Mouse (Mus musculus) left cerebral cortex, postnatal 4 days (tissue): ENCODE measurements around the gene Dnah14. TPM values are rescaled to one million over a fixed set of nuclear protein-coding genes. Genes with fewer than 3 reads are reported as not detected.
"Not testable (repeated sequence)": the region's sequence is repeated elsewhere in the genome, so short reads cannot be mapped to it uniquely, and the experiment has no call there.

Source experiments
- DNase-seq: peaks from one replicate; pipeline ENCODE4 v3.0.0-alpha.2; 2022
- intact Hi-C: fragments of 180-260 bp; cut with DNase I; formaldehyde crosslinking; loops from one replicate; pipeline ENCODE4 v1.15.1; 2025
- total RNA-seq, 2 experiments: library from RNA; stranded (reverse); gene quantifications; 2 replicates each; pipeline ENCODE4 v1.2.3; 2021

Gene Dnah14
- total RNA-seq, 2 experiments from 2014 or later, result 1.6 to 2.2 TPM

DNA sequence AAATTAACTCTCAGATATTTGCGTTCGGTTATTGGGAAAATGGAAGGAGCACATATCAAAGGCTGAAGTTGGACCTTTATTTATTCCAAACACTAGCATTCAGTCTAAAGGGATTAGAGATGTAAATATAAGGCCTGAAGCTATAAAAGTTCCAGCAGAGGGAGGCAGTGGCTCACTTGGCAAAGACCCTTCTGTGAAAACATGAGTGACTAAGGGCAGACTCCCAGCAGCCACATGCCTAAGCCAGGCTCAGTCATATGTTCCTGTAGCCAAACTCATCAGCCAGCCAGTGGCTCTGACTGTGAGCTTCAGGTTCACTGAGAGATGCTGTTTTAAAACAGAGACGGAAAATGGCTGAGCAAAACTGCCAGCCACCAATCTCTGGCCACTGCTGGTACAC, 195.5 kb downstream of the Dnah14 start:
- intact Hi-C loops, result no loop called here
- no peak for DNase-seq

DNA sequence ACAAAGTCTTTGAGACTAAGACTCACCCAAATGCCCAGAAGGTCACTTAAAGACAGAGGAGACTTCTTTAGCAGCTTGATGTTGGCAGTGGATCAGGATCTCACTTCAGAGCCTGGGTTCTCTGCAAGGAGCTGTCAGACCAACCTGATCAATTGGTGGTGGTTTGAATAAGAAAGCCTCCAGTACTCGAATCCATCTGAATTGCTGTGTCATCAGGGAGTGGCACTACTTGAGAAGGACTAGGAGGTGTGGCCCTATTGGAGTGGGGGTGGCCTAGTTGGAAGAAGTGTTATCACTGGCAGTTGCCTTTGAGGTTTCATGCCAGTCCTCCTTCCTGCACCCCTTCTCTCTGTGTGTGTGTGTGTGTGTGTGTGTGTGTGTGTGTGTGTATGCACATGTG, 200.2 kb downstream of the Dnah14 start:
- intact Hi-C loops, result no loop called here
- no peak for DNase-seq

DNA sequence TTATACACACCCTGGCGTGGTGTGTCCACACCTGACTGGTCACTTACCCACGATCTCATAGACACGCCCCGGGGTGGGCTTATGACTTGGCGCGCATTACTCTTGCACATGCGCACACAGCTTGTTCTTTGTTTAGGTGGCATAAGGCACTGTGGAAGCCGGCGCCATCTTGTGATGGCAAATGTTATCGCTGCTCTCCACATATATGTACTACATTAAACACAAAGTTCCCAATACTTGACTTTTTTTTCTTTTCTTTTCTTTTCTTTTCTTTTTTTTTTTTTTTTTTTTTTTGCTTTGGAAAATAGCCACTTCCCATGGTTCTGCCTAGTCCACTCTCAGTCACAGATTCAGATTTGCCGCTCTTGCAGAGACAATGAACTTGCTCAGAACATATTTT, 206.2 kb downstream of the Dnah14 start:
- intact Hi-C loops, DNase-seq: not testable (repeated sequence)

DNA sequence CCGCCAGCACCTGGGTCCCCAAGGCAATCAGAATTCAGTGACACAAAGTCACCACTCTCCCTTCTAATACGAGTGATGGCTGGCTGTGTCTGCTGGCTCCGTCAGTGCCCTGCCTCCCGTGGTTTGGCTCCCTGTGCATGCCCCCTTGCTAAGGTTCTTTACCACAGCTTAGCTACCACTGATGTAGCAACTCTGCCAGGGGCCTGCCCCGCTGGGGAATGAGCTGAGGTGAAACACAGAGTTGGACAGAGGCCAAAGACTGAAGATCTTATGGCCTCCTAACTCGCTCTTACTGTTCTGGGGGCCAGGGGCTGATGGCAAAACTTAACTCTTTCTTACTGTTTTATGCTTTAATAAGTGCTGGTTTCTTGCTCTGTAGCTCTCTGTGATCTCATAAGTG, 213.6 kb downstream of the Dnah14 start:
- intact Hi-C loops, result no loop called here
- no peak for DNase-seq

DNA sequence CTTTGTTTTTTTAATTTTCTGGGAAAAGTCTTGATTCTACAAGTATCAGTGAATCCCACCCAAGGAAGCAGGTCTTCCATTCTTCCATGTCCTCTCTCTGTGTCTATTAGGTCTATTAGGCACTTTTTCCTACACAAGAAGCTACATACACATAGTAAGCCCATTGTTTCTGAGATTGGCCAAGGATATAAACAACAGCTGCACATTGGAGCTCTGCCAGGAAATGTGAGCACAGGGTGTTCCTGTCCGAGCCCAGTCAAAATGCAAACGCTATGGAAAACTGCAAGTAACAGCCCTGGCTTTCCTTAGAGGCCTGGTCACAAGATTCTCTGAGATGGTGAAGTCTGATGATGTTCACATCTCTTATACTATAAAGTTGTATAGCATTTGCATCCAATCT, 217.2 kb downstream of the Dnah14 start:
- DNase-seq, result peak; percentile 55

DNA sequence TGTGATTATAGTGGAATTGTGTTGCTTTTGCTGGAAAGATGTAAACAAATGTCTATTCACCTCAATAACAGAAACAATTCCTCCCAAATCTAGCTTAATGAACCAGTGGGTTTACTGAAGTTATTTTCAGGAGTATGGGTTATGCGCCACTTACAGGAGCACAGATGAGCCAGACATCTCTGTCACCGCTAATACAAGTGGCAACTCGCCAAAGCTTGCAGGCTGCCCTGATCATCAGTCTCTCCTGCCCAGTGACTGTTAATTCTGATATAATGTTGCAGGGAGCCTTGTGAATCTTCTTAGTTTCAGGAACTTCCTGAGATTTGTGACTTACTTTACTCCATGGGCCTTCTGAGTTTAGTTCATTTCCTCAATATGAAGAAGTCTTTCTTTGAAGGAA, 223.6 kb downstream of the Dnah14 start:
- intact Hi-C loops, result no loop called here
- peak; percentile 45 for DNase-seq

More for the DNA sequence above, 217.2 kb downstream of the Dnah14 start:
- intact Hi-C loops, result no loop called here

DNA sequence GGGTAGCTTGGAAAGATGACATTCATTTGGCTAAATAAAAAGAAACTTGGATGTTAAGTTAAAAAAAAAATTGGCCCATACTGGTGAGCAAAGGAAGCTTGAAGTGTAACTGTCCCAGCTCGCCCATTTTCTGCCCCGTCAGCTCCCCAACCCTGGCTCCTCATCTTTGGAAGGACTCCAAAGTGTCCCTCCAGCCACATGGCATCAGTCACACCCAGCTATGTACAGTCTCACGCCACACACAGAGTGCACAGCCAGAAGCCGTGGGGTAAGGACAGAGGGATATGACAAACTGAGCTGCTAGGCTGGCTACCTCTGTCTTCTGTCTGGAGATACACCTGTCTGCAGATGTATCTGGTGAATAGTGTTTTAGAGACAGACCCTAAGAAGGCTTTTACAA, 224.3 kb downstream of the Dnah14 start:
- DNase-seq, result peak; percentile 39
- intact Hi-C loops, result no loop called here

DNA sequence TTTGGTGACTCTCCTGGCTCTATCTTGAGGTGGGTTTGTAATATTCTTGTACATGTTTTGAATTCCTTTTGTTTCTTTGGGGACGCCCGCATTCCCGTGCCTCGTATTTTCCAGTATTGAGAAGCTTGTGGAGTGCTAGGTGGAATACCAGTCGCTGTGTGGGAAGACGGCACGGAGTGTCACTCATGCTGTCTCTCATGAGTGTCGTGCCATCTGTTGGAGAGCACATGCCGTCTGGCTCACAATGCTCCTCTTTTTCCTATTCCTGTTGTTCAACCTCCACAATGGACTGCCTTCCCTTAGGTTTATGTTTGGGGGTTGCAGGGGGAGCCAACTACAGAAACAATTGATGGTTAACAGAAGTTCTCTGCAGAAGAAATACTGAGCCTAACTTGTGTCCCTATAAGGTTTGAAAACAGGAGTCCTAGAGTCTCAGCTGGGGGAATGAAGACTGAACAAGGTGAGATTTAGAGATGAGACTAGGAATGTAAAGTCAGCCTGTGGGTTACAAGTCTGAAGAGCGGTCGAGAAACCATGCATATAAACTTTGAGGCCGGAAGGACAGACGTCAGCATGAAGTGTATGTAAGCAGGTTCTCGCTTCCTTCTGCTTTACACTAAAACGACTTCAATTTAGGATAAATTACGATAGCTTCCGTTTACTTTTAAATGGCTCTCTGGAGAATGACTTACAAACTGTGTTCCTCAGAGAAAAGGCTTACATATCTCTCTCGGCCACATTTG, 235.3 kb downstream of the Dnah14 start:
- no peak for DNase-seq

DNA sequence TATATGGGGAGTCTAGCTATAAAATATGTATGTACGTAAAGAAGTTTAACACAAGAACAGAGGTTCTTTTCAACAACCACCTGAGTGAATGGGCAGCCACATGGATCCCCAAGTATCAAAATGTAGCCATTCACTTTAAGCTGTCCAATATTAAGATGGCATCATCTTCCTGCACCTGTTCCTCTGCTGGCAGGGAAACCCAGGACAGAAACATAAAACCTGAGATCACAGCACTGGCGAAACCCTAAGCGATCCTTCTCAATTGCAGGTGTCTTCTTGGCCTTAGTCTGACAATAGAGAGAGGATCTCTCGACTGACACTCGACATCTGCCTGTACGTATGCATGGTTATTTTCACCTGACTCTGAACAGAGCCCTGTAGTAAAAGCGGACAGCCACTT, 250.4 kb downstream of the Dnah14 start:
- intact Hi-C loops, result no loop called here
- DNase-seq, result no peak

More for the DNA sequence above, 235.3 kb downstream of the Dnah14 start:
- intact Hi-C loops, result no loop called here

DNA sequence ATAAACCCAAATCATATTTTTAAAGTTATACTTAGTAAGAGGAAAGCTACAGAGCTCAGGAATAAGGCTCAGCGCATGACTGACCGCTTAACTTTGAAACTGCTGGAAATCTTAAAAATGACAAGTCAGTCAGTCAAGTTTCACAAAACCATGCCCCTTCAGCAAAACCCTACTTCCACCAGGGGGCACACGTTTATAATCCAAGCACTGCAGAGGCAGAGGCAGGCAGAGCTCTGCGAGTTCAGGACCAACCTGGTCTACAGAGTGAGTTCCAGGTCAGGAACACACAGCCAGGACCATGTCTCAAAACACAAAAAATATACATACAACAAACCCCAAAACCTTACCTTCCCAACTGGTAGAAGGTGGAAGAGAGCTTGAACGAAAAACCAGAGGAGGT, 252.0 kb downstream of the Dnah14 start:
- no peak for DNase-seq
- intact Hi-C loops, result no loop called here

DNA sequence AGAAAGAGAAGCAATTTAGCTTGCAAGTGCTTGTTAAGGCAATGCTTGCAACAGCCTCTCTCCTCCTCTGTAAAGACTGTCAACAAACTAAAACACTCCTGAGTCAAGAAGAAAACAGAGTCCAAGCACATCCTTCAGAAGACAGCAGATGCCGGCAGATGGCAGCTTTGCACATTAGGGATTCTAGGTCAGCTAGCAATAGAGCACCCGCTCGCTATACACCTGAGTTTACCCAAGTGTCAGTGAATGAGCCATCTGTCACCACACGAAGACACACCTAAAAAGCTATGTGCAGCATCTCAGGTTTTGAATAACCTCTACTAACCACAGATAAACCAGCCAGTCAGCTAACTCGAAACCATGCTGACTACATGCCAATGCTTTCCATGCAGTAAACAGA, 256.4 kb downstream of the Dnah14 start:
- no peak for DNase-seq
- intact Hi-C loops, result no loop called here

DNA sequence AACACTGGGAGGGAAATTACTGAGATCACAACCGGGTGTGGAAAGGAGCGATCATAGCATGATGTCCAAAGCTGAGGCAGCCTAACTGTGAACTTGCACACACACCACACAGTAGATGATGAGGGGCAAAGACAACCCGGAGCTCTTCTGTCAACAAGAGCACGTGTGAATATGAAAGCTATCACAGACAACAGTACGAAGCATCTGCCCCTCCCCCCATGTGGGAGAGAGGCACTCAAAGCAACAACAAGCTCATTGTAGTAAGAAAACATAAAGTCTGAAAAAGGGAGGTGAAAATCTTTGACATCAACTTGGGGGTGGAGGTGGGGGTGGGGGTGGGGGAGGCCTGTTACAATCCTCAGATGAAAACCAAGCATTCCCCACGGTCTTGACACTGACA, 256.8 kb downstream of the Dnah14 start:
- no peak for DNase-seq
- intact Hi-C loops, result no loop called here

DNA sequence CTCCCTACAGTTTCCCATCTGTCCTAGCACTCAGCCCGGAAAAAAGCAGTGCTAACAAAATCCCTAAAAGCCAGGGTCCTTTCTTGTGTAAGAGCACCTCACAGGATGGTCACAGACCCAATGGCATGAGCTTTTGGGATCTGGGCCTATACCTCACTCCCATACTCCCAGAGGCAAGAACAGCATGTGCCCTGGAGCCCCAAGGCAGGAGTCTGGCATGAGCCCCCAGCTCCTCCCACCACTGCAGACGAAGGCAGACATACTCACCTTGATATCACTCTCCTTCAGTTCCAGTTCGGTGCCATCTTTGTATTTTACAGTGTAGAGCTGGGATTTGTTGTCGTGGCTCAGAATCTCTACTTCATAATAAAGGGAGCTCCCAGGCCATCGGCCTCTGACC, 261.8 kb downstream of the Dnah14 start:
- DNase-seq, result no peak
- intact Hi-C loops, result no loop called here

DNA sequence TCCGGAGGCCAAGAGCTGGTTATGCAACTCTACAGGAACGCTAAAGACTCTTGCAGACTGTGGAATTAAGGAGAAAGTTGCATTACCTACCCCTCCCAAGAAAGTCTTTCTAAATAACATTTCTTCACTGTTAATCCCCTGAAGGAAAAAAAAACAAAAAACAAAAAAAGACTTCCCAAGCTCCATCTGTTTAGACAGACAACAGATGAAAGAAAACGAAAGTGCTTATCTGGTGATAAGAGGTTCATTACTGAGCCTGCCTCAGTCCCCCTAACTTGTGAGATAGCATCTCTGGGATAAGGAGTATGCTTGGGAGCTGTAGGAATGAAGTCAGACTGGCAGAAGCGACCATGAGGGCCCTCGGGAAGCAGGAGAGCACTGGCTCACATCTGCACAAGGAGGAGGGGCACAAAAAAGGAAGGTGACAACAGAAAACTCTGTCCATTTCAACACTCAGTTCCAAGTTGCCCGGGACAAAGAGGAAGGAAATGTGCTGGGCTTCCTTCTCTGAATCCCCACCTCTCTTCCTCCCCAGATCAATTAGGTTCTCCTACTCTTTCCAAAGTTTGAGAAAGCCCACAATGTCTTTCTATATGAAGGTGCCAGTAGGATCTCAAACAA, 263.5 kb downstream of the Dnah14 start:
- intact Hi-C loops, result no loop called here

DNA sequence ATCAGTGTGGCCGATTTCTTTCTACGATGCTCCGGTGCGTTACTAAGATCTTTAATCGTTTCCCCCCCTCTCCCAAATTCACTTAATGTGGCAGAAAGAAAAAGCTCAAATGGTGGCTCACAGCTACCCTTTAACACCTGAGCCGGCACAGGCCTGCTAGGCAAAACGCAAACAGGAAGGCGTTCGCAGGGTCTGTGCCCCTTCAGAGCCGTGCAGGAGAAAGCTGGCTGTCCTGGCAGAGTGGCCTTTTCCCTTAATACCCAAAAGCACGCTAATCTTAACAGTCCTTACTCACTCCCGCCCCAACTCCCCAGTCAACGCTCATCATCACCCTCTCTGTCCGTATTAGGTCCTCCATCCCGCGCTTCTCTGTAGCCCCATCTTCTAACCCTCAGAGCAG, 265.0 kb downstream of the Dnah14 start:
- DNase-seq, result no peak
- intact Hi-C loops, result no loop called here

More for the DNA sequence above, 263.5 kb downstream of the Dnah14 start:
- no peak for DNase-seq

DNA sequence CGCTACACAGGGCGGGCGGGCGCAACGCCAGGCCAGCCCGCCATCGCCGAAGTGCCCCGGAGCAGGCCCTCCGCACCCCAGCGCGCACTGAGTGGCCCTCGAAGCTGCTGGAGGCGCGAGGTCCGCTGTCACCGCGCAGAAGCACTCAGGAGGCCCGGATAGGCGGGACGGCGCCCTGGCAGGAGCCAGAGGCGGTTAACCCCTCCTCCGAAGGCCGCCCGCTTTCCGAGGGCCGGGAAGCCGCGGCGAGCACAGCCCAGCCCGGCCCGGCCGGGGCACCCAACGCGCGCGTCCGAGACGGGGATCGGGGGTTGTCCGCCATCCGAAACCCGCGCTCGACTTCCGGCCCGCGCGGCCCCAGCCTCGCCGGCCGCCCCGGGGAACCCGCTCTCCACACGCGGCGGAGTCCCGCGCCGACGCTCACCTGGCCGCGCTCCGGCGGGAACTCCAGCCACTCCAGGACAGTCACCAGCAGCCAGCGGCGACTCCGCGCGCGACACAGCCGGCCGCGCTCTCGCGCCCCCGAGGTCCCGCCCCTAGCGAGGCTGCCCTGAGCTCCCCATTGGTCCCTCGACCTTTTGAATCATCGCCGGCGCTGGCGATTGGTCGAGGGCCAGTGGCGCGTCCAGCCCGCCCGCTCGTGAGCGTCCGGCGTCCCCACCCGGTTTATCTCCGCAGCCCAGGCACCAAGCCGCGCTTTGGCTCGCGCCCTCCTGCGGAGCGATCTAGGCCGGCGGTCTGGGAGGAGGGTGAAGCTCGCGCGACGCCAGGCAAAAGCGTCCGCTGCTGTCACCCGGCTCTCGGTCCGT, 265.7 kb downstream of the Dnah14 start:
- DNase-seq, result peak; percentile 96
- intact Hi-C loops, result no loop called here

DNA sequence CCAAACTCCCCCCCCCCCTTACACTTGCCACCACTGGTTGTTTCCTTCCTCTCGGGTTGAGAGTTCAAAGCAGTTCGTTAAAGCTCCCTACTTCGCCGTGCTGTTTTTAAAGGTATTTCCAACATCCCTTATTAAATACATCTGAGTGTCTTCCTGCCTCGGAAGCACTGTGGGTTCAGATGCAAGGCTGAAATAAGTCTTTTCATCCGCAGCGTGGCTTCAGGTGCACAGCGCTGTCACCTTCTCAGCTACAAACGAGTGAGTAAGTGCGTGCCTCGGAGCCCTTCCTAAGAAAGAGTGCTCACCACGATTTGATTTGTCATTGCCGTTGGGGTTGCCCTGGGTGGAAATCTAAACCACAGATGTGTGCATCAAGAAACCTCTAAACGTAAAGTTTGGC, 266.4 kb downstream of the Dnah14 start, which contains the start of gene Lbr:
TSS of gene Lbr (minus strand) at position 266 of the 400 bp plus-strand sequence.
- intact Hi-C loops, result no loop called here
- no peak for DNase-seq

DNA sequence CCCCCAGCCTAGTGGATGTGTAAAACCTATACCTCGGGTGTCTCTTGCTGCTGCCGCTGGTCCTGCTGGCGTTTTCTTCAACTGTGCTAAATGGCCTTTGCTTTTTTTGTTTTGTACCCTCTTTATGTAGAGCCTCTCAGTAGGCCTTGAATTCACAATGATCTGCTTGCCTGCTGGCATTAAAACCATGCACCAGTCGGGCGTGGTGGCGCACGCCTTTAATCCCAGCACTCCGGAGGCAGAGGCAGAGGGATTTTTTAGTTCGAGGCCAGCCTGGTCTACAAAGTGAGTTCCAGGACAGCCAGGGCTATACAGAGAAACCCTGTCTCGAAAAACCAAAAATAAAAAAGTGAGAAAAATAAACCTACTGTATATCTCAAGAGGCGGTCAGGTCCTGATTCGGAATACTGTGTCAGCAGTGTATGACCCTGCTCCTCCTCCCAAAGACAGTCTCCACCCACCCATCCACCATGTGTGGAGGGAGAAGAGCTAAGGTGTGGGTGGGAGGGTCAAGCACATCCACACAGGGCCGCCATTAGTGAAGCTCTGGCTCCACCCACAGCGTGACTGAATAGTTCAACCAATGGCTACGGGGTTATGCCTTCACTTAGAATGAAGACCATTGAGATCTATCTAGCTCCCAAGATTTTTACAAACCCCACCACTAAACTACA, 268.7 kb downstream of the Dnah14 start:
- no peak for DNase-seq
- intact Hi-C loops, result no loop called here

DNA sequence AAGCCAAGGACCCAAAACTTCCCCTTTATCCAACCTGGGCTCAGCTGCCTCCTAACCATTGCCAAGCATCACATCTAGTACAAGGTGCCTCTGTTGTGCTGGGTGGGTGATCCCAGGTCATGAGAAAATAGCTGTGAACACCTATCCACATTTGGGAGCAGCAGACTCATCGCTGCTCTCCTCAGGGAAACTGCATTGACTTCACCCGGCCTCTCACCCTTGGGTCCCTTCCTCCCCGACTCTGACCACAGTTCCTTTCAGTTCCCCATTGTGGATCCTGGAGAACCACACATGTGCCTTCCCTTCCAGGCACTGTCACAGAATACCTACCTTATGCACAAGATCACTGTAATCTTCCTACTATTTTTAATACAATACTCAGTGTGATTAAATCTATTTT, 269.4 kb downstream of the Dnah14 start:
- no peak for DNase-seq

DNA sequence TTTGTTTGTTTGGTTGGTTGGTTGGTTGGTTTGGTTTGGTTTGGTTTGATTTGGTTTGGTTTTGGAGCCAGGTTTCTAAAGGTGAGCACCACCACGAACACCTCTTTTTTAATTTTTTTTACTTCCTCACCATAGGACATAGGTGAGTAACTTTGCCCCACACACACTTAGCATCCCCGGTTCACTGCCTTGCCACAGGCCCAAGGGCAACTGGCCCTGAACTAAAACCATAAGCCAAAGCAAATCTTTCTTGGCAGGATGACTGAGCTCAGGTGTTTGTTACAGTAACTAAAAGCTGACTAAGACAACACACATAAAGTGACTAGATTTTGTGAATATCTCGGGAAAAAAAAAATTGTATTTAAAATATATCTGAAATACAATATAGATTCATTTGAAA, 271.0 kb downstream of the Dnah14 start:
- intact Hi-C loops, result no loop called here
- no peak for DNase-seq

More for the DNA sequence above, 269.4 kb downstream of the Dnah14 start:
- intact Hi-C loops, result no loop called here

DNA sequence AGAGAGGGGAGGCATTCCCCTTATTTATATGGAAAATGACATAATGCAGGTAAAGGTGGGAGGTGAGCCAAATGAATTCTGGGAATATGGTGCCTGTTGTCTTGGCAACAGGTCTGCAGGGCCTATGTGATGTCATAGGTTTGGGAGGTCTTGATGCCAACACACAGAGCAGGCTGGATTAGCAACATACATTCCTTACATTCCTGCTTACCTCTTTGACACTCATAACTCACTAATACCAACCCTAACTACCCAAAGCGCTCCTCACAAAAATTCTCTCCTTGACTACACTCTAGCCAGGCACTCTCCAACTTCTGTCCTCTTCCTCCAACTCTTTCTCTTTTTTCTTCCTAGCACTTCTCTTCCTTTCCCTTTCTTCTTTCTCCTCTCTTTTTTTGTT, 271.9 kb downstream of the Dnah14 start:
- intact Hi-C loops, result no loop called here
- no peak for DNase-seq
